Mouse (Mus musculus) forebrain, embryonic 13.5 days (tissue): ENCODE data around the gene Clstn2. TPM values are rescaled to one million over a fixed set of nuclear protein-coding genes. Genes with fewer than 3 reads are reported as not detected.

Experiments used
- ATAC-seq: fragments of 200-750 bp; cut with Nextera tagmentation; 2 replicates; pipeline ENCODE4 v1.8.0; 2017
- H3K27ac ChIP-seq: fragments of 300-500 bp; sonication (generic); 2 replicates; pipeline ENCODE4 v1.5.1; 2015; ENCODE audit warnings: inconsistent platforms, mild to moderate bottlenecking, moderate library complexity
- H3K27me3 ChIP-seq: fragments of 300-500 bp; sonication (generic); 2 replicates; pipeline ENCODE4 v1.6.1; 2015; ENCODE audit warnings: mild to moderate bottlenecking, inconsistent platforms
- H3K36me3 ChIP-seq: fragments of 300-500 bp; sonication (generic); 2 replicates; pipeline ENCODE4 v1.6.1; 2015; ENCODE audit warnings: mild to moderate bottlenecking, inconsistent platforms; ENCODE audit not compliant: poor library complexity, severe bottlenecking
- H3K4me1 ChIP-seq: fragments of 300-500 bp; sonication (generic); 2 replicates; pipeline ENCODE4 v1.6.1; 2015; ENCODE audit warnings: inconsistent platforms
- H3K4me2 ChIP-seq: fragments of 300-500 bp; sonication (generic); 2 replicates; pipeline ENCODE4 v1.6.1; 2015; ENCODE audit warnings: inconsistent platforms, mild to moderate bottlenecking, moderate library complexity
- H3K4me3 ChIP-seq: fragments of 300-500 bp; sonication (generic); 2 replicates; pipeline ENCODE4 v1.5.1; 2015; ENCODE audit warnings: mild to moderate bottlenecking, inconsistent platforms
- H3K9ac ChIP-seq: fragments of 300-500 bp; sonication (generic); 2 replicates; pipeline ENCODE4 v1.6.1; 2015; ENCODE audit warnings: mild to moderate bottlenecking, inconsistent platforms
- H3K9me3 ChIP-seq: fragments of 300-500 bp; sonication (generic); replicated peaks from 2 replicates; pipeline ENCODE4 v1.6.1; 2016; ENCODE audit warnings: inconsistent platforms
- WGBS: fragments of 180-500 bp; shearing (Covaris S2); methylation state at CpG from one replicate; pipeline ENCODE4 v1.1.7; 2015; 5-methylcytosine and 5-hydroxymethylcytosine counted together
- polyA plus RNA-seq: library from polyadenylated mRNA; unstranded; fragments of >200 nt; fragmentation: Nextera tagmentation; extraction: Ambion mirVana; gene quantifications from 2 replicates; pipeline ENCODE4 v1.2.1, GENCODE M21; 2015

The Clstn2 gene
- polyA plus RNA-seq, 1 experiment from 2014 or later, result 3.8 TPM

- no peak for ATAC-seq
- Histone ChIP-seq H3K27me3 (no peaks in the 10 kb centered on the region), H3K9ac (no peak overlapping the region), H3K4me2 (no peak overlapping the region), H3K36me3 (no peaks in the 10 kb centered on the region), H3K4me1 (peaks cover 7% of the 10 kb centered on the region; the same call in 1 of the 2 replicates), H3K4me3 (no peak overlapping the region), H3K27ac (no peak overlapping the region), H3K9me3 (no peaks in the 10 kb centered on the region)
- WGBS, result 80% methylated on average over 4 of the region's 4 CpGs
Measured at GRCm38 (mm10) chr9:97763048-97763447, 269.9 kb downstream of the Clstn2 start.

- H3K27me3 ChIP-seq, result no peaks in the 10 kb centered on the region
- no peak overlapping the region for H3K4me2 ChIP-seq
- H3K9me3 ChIP-seq, result no peaks in the 10 kb centered on the region
- no peak for ATAC-seq
- H3K27ac ChIP-seq, result no peak overlapping the region
- H3K9ac ChIP-seq, result no peak overlapping the region
- no peaks in the 10 kb centered on the region for H3K36me3 ChIP-seq
- no peak overlapping the region for H3K4me3 ChIP-seq
- 49% methylated on average over 7 of the region's 7 CpGs for WGBS
- no peaks in the 10 kb centered on the region for H3K4me1 ChIP-seq
Measured at GRCm38 (mm10) chr9:97755599-97756270, 277.2 kb downstream of the Clstn2 start.

GRCm38 (mm10) chr9:97753715-97754114 lies 279.3 kb downstream of the Clstn2 start:
- no peak for ATAC-seq
- H3K9me3 ChIP-seq, result no peaks in the 10 kb centered on the region
- H3K27me3 ChIP-seq, result no peaks in the 10 kb centered on the region
- H3K27ac ChIP-seq, result no peak overlapping the region
- no peaks in the 10 kb centered on the region for H3K36me3 ChIP-seq
- 82% methylated on average over 2 of the region's 2 CpGs for WGBS
- no peak overlapping the region for H3K4me3 ChIP-seq
- no peaks in the 10 kb centered on the region for H3K4me1 ChIP-seq
- H3K9ac ChIP-seq, result no peak overlapping the region
- no peak overlapping the region for H3K4me2 ChIP-seq

GRCm38 (mm10) chr9:97746574-97746973 lies 286.4 kb downstream of the Clstn2 start:
- H3K36me3 ChIP-seq, result no peaks in the 10 kb centered on the region
- no peak overlapping the region for H3K4me3 ChIP-seq
- no peak overlapping the region for H3K9ac ChIP-seq
- WGBS, result 69% methylated on average over 2 of the region's 2 CpGs
- no peak overlapping the region for H3K27ac ChIP-seq
- no peaks in the 10 kb centered on the region for H3K9me3 ChIP-seq
- H3K4me2 ChIP-seq, result no peak overlapping the region
- H3K27me3 ChIP-seq, result no peaks in the 10 kb centered on the region
- no peak for ATAC-seq
- no peaks in the 10 kb centered on the region for H3K4me1 ChIP-seq

- no peaks in the 10 kb centered on the region for H3K27me3 ChIP-seq
- H3K9ac ChIP-seq, result no peak overlapping the region
- no peak overlapping the region for H3K4me3 ChIP-seq
- H3K9me3 ChIP-seq, result no peaks in the 10 kb centered on the region
- no peaks in the 10 kb centered on the region for H3K36me3 ChIP-seq
- WGBS, result 48% methylated on average over 3 of the region's 3 CpGs
- peak; percentile 53; the same call in 1 of the 2 replicates for ATAC-seq
- H3K4me1 ChIP-seq, result peaks cover 3% of the 10 kb centered on the region; the same call in 1 of the 2 replicates
- H3K27ac ChIP-seq, result no peak overlapping the region
- H3K4me2 ChIP-seq, result no peak overlapping the region
Measured at GRCm38 (mm10) chr9:97727715-97728486, 305.1 kb downstream of the Clstn2 start.

GRCm38 (mm10) chr9:97717728-97718127 lies 315.3 kb downstream of the Clstn2 start:
- no peak overlapping the region for H3K4me3 ChIP-seq
- no peaks in the 10 kb centered on the region for H3K9me3 ChIP-seq
- no peaks in the 10 kb centered on the region for H3K27me3 ChIP-seq
- H3K9ac ChIP-seq, result no peak overlapping the region
- no peak overlapping the region for H3K4me2 ChIP-seq
- H3K27ac ChIP-seq, result no peak overlapping the region
- peak; percentile 50; the same call in 1 of the 2 replicates for ATAC-seq
- H3K36me3 ChIP-seq, result no peaks in the 10 kb centered on the region
- peaks cover 15% of the 10 kb centered on the region for H3K4me1 ChIP-seq

GRCm38 (mm10) chr9:97717005-97717404 lies 316.0 kb downstream of the Clstn2 start:
- no peaks in the 10 kb centered on the region for H3K27me3 ChIP-seq
- H3K4me3 ChIP-seq, result no peak overlapping the region
- H3K9me3 ChIP-seq, result no peaks in the 10 kb centered on the region
- no peaks in the 10 kb centered on the region for H3K36me3 ChIP-seq
- ATAC-seq, result peak; percentile 43; the same call in 1 of the 2 replicates
- no peak overlapping the region for H3K4me2 ChIP-seq
- no peak overlapping the region for H3K9ac ChIP-seq
- H3K4me1 ChIP-seq, result peaks cover 15% of the 10 kb centered on the region
- no peak overlapping the region for H3K27ac ChIP-seq
- WGBS, result 64% methylated on average over 7 of the region's 7 CpGs

- Histone ChIP-seq H3K27ac (no peak overlapping the region), H3K27me3 (no peaks in the 10 kb centered on the region), H3K9me3 (no peaks in the 10 kb centered on the region), H3K4me2 (no peak overlapping the region), H3K9ac (no peak overlapping the region), H3K36me3 (no peaks in the 10 kb centered on the region), H3K4me3 (no peak overlapping the region), H3K4me1 (peaks cover 12% of the 10 kb centered on the region)
- ATAC-seq, result no peak
- WGBS, result 95% methylated on average over 3 of the region's 3 CpGs
Measured at GRCm38 (mm10) chr9:97712888-97713287, 320.1 kb downstream of the Clstn2 start.

- no peak overlapping the region for H3K27ac ChIP-seq
- H3K36me3 ChIP-seq, result no peaks in the 10 kb centered on the region
- no peak overlapping the region for H3K4me2 ChIP-seq
- H3K4me3 ChIP-seq, result no peak overlapping the region
- 0 out of 2 replicates have a peak, but pooled peaks cover 8% of the 10 kb centered on the region for H3K27me3 ChIP-seq
- no peaks in the 10 kb centered on the region for H3K9me3 ChIP-seq
- no peak for ATAC-seq
- peaks cover 20% of the 10 kb centered on the region for H3K4me1 ChIP-seq
- 10% methylated on average over 4 of the region's 4 CpGs for WGBS
- no peak overlapping the region for H3K9ac ChIP-seq
Measured at GRCm38 (mm10) chr9:97703901-97704503, 329.0 kb downstream of the Clstn2 start.

- no peak for ATAC-seq
- Histone ChIP-seq H3K4me2 (no peak overlapping the region), H3K9ac (no peak overlapping the region), H3K27me3 (0 out of 2 replicates have a peak, but pooled peaks cover 8% of the 10 kb centered on the region), H3K4me1 (peaks cover 20% of the 10 kb centered on the region), H3K9me3 (no peaks in the 10 kb centered on the region), H3K36me3 (no peaks in the 10 kb centered on the region), H3K4me3 (no peak overlapping the region), H3K27ac (no peak overlapping the region)
- WGBS, result 68% methylated on average over 2 of the region's 2 CpGs
Measured at GRCm38 (mm10) chr9:97702989-97703388, 330.0 kb downstream of the Clstn2 start.

GRCm38 (mm10) chr9:97699983-97700382 lies 333.0 kb downstream of the Clstn2 start:
- Histone ChIP-seq H3K4me1 (peaks cover 20% of the 10 kb centered on the region), H3K9ac (no peak overlapping the region), H3K4me3 (no peak overlapping the region), H3K27me3 (0 out of 2 replicates have a peak, but pooled peaks cover 8% of the 10 kb centered on the region), H3K4me2 (no peak overlapping the region), H3K27ac (no peak overlapping the region), H3K9me3 (no peaks in the 10 kb centered on the region), H3K36me3 (no peaks in the 10 kb centered on the region)
- no peak for ATAC-seq
- 85% methylated on average over 3 of the region's 3 CpGs for WGBS

- 57% methylated on average over 2 of the region's 2 CpGs for WGBS
- H3K4me2 ChIP-seq, result no peak overlapping the region
- ATAC-seq, result no peak
- H3K27me3 ChIP-seq, result 0 out of 2 replicates have a peak, but pooled peaks cover 8% of the 10 kb centered on the region
- H3K36me3 ChIP-seq, result no peaks in the 10 kb centered on the region
- peaks cover 17% of the 10 kb centered on the region for H3K4me1 ChIP-seq
- H3K27ac ChIP-seq, result no peak overlapping the region
- no peak overlapping the region for H3K4me3 ChIP-seq
- H3K9me3 ChIP-seq, result no peaks in the 10 kb centered on the region
- no peak overlapping the region for H3K9ac ChIP-seq
Measured at GRCm38 (mm10) chr9:97699020-97699419, 334.0 kb downstream of the Clstn2 start.
